Mouse (Mus musculus) liver, adult 2 months (tissue): ENCODE data around the gene Myo16. TPM values are rescaled to one million over a fixed set of nuclear protein-coding genes. Genes with fewer than 3 reads are reported as not detected.

Experiments
- DNase-seq: peaks from one replicate; pipeline ENCODE4 v3.0.0-alpha.2; 2011; ENCODE audit warnings: low read depth, low spot score; ENCODE audit errors: extremely low read depth
- H3K27ac ChIP-seq: fragments of 200-500 bp; replicated peaks from 2 replicates; pipeline ENCODE4 v1.5.1; 2012; ENCODE audit warnings: low read depth, mild to moderate bottlenecking, control low read depth, inconsistent platforms, low read length; ENCODE audit not compliant: insufficient read depth
- H3K27me3 ChIP-seq: fragments of 200-500 bp; 2 replicates; pipeline ENCODE4 v1.6.1; 2012; ENCODE audit warnings: mild to moderate bottlenecking, moderate library complexity, low read length, inconsistent platforms; ENCODE audit not compliant: control insufficient read depth, insufficient read depth
- H3K36me3 ChIP-seq: fragments of 200-500 bp; 2 replicates; pipeline ENCODE4 v1.6.1; 2012; ENCODE audit warnings: low read length, inconsistent platforms; ENCODE audit not compliant: control insufficient read depth, insufficient read depth
- H3K4me1 ChIP-seq: fragments of 200-500 bp; 2 replicates; pipeline ENCODE4 v1.6.1; 2011; ENCODE audit warnings: low read length; ENCODE audit not compliant: control insufficient read depth, insufficient read depth
- H3K4me3 ChIP-seq: fragments of 200-500 bp; 2 replicates; pipeline ENCODE4 v1.5.1; 2011; ENCODE audit warnings: low read depth, mild to moderate bottlenecking, control low read depth, low read length, moderate library complexity; ENCODE audit not compliant: insufficient read depth
- H3K79me2 ChIP-seq: fragments of 200-500 bp; 2 replicates; pipeline ENCODE4 v1.6.1; 2012; ENCODE audit warnings: inconsistent platforms, mild to moderate bottlenecking, low read length, moderate library complexity; ENCODE audit not compliant: control insufficient read depth, insufficient read depth
- H3K9ac ChIP-seq: fragments of 200-500 bp; 2 replicates; pipeline ENCODE4 v1.6.1; 2012; ENCODE audit warnings: low read depth, mild to moderate bottlenecking, control low read depth, inconsistent platforms, low read length
- CTCF ChIP-seq: fragments of 200-500 bp; IDR thresholded peaks from 2 replicates; pipeline ENCODE4 v1.5.1; 2011; ENCODE audit warnings: low read depth, low read length, control low read depth
- POLR2A ChIP-seq: fragments of 200-500 bp; IDR thresholded peaks from 2 replicates; pipeline ENCODE4 v1.6.1; 2011; ENCODE audit warnings: low read length, control low read depth; ENCODE audit not compliant: insufficient read depth; ENCODE audit errors: extremely low read depth
- WGBS: fragments of 180-500 bp; shearing (Covaris S2); methylation state at CpG from one replicate; pipeline ENCODE4 v1.1.7; 2018; 5-methylcytosine and 5-hydroxymethylcytosine counted together
- polyA plus RNA-seq: library from polyadenylated mRNA; depleted of rRNA; stranded (reverse); fragments of >200 nt; gene quantifications from 2 replicates; pipeline ENCODE4 v1.2.3, GENCODE M21; 2012
- total RNA-seq: library from RNA; depleted of rRNA; stranded (reverse); fragments of >200 nt; gene quantifications from 2 replicates; pipeline ENCODE4 v1.2.3, GENCODE M21; 2014

Myo16 gene
- total and polyA plus RNA-seq, 2 experiments = not detected

GRCm38 (mm10) chr8:10482064-10482463 is 328.4 kb downstream of the Myo16 start:
- DNase-seq = no peak
- Histone ChIP-seq H3K27me3 (no peaks in the 10 kb centered on the region), H3K27ac (no peak overlapping the region), H3K4me3 (no peak overlapping the region), H3K79me2 (no peaks in the 10 kb centered on the region), H3K9ac (no peak overlapping the region), H3K4me1 (no peaks in the 10 kb centered on the region), H3K36me3 (no peaks in the 10 kb centered on the region)
- 80% methylated on average over 5 of the region's 5 CpGs for WGBS
- TF ChIP-seq POLR2A (no peak), CTCF (no peak)

- H3K9ac ChIP-seq = no peak overlapping the region
- H3K27me3 ChIP-seq = no peaks in the 10 kb centered on the region
- H3K36me3 ChIP-seq = no peaks in the 10 kb centered on the region
- H3K27ac ChIP-seq = no peak overlapping the region
- no peak for DNase-seq
- TF ChIP-seq CTCF = no peak
- no peak for TF ChIP-seq POLR2A
- no peak overlapping the region for H3K4me3 ChIP-seq
- H3K79me2 ChIP-seq = no peaks in the 10 kb centered on the region
- H3K4me1 ChIP-seq = no peaks in the 10 kb centered on the region
- 44% methylated on average over 1 of the region's 1 CpGs for WGBS
Measured at GRCm38 (mm10) chr8:10482880-10483279, 329.2 kb downstream of the Myo16 start.

- TF ChIP-seq POLR2A = no peak
- no peak for TF ChIP-seq CTCF
- no peak for DNase-seq
- H3K4me3 ChIP-seq = no peak overlapping the region
- 27% methylated on average over 5 of the region's 5 CpGs for WGBS
- no peak overlapping the region for H3K9ac ChIP-seq
- no peaks in the 10 kb centered on the region for H3K4me1 ChIP-seq
- H3K36me3 ChIP-seq = no peaks in the 10 kb centered on the region
- H3K27ac ChIP-seq = no peak overlapping the region
- H3K79me2 ChIP-seq = no peaks in the 10 kb centered on the region
- H3K27me3 ChIP-seq = no peaks in the 10 kb centered on the region
Measured at GRCm38 (mm10) chr8:10483841-10484240, 330.1 kb downstream of the Myo16 start.

- Histone ChIP-seq H3K4me1 (no peaks in the 10 kb centered on the region), H3K79me2 (no peaks in the 10 kb centered on the region), H3K27ac (no peak overlapping the region), H3K36me3 (no peaks in the 10 kb centered on the region), H3K4me3 (no peak overlapping the region), H3K27me3 (no peaks in the 10 kb centered on the region), H3K9ac (no peak overlapping the region)
- TF ChIP-seq CTCF = no peak
- TF ChIP-seq POLR2A = no peak
- no peak for DNase-seq
- 90% methylated on average over 10 of the region's 10 CpGs for WGBS
Measured at GRCm38 (mm10) chr8:10489738-10490419, 336.2 kb downstream of the Myo16 start.

DNA sequence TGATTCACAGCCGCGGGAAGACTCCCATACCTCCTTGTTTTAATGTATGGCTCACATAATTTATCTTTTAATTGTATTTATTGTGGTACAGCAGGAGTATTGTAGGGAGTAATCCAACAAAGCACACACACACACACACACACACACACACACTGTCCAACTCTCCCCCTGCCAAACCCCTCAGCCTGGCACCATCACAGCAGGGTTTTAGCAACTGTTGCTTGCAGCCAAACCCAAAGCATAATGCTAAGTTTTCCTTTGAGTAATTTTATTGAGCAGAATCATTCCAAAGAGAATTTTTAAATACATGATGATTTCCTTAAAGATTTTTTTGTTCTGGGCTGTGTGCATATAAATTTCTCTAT is 336.7 kb downstream of the Myo16 start:
- Histone ChIP-seq H3K36me3 (no peaks in the 10 kb centered on the region), H3K27ac (no peak overlapping the region), H3K4me1 (no peaks in the 10 kb centered on the region), H3K9ac (no peak overlapping the region), H3K27me3 (no peaks in the 10 kb centered on the region), H3K79me2 (no peaks in the 10 kb centered on the region), H3K4me3 (no peak overlapping the region)
- WGBS = 99% methylated on average over 2 of the region's 2 CpGs
- TF ChIP-seq POLR2A (no peak), CTCF (no peak)
- no peak for DNase-seq

DNA sequence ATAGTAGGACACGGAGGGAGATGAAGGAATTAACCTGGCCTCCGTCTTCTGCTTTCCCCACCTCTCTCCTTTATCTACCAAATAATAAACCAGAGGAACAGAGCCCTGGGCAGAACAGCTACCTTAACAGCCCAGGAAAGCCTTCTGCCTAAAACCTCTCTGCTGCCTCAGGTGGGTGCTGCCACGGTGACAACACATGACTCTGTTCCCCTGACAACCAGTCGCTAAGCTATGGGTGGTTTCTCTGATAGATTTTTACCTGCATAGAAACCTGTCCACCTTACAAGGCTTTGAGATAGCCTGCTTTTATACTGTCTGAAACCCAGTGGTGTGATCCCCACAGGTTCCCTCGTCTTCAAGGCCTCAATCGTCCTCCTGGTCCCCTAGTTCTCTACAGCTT is 337.2 kb downstream of the Myo16 start:
- TF ChIP-seq POLR2A (no peak), CTCF (no peak)
- H3K9ac ChIP-seq = no peak overlapping the region
- no peaks in the 10 kb centered on the region for H3K27me3 ChIP-seq
- H3K36me3 ChIP-seq = no peaks in the 10 kb centered on the region
- no peak for DNase-seq
- no peaks in the 10 kb centered on the region for H3K4me1 ChIP-seq
- no peaks in the 10 kb centered on the region for H3K79me2 ChIP-seq
- H3K27ac ChIP-seq = no peak overlapping the region
- H3K4me3 ChIP-seq = no peak overlapping the region
- 77% methylated on average over 6 of the region's 6 CpGs for WGBS
